Mouse (Mus musculus) right cerebral cortex, postnatal 25 days (tissue): Measurements from ENCODE around the gene Gm40193.
"Not testable (repeated sequence)": the region's sequence is repeated elsewhere in the genome, so short reads cannot be mapped to it uniquely, and the experiment has no call there.

Experiments
- DNase-seq: peaks from one replicate; pipeline ENCODE4 v3.0.0; 2022

Gene Gm40193

DNA sequence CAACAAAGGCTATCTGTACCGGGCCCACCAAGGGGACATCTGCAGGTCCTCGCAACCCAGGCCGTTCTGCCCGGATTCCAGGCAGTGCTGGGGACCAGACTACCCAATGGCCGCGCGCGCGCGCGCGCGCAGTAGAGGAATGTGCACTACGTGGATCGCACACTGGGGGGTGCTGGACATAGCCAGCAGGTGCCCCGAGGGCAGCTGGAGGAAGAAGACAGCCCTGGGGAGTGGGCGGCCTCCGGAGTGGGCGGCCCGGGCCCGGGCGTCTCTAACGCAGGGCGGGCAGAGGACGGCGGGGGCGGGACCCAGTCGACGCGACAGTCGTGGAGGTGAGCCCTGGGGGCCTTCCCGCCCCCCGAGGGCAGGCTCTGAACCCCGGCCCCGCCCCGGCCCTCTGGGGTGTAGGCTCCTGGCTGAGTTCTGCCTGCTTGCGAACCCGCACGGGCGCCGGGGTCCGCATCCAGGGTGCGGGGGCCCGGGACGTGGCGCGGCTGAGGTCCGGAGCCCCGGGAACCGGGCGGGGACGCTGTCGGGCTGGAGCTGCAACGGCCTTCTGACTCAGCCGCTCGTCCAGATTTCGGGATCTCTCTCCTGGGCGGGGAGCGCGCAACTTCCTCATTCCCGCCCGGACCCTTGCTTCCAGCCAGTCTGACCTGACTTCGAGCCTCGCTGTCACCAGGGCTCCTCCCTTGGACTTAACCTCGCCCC lies 7.3 kb upstream of the Gm40193 start, which contains the start of gene Pld2:
TSS of gene Pld2 (plus strand) at position 188 of the 711 bp plus-strand sequence.
- DNase-seq: peak; percentile 76

DNA sequence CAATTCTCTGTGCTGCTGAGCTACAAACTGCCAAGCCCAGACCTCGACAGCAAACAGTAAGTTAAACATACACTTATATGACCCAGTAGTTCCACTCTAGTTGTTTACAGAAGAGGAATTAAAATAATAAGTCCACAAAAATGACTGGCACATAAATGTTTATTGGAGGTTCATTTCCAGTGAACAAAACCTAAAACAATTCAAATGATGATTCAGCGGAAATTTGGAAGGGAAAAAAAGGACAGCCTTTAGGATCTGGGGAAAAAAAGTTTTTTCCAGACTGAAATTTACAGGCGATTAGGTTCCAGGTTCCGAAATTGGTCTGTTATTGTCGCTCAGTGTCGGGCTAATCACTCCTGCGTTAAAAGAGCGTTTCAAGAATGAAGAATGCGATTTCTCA lies 6.7 kb upstream of the Gm40193 start:
- DNase-seq: no peak

DNA sequence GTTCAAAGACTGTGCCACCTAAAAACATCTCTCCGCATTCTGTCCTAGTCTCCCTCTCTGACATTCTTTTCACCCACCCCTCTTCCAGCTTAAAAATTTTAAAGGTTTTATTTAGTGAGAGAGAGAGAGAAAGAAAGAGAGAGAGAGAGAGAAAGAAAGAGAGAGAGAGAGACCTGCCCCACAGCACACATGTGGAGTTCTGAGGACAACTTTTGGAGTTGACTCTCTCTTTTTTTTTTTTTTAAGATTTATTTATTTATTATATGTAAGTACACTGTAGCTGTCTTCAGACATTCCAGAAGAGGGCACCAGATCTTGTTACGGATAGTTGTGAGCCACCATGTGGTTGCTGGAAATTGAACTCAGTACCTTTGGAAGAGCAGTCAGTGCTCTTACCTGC lies 1.7 kb downstream of the Gm40193 start:
- DNase-seq: not testable (repeated sequence)

DNA sequence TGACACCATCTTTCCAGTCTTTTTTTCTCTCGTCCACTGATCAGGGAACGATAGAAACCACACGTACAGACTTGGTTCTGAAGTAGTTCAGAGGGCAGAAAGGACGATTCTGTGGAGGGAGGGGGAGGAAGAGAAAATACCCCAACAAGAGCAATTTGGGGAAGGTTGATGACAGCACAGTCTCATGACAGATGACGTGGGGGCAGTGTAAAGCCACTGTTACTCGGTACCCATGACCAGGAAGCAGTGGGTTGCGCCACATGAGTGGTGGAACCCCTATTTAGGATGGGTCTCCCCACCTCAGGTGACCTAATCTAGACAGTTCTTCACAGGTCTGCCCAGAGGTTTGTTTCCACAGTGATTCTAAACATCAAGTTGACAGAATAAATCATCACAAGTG lies 4.1 kb downstream of the Gm40193 start:
- no peak for DNase-seq

DNA sequence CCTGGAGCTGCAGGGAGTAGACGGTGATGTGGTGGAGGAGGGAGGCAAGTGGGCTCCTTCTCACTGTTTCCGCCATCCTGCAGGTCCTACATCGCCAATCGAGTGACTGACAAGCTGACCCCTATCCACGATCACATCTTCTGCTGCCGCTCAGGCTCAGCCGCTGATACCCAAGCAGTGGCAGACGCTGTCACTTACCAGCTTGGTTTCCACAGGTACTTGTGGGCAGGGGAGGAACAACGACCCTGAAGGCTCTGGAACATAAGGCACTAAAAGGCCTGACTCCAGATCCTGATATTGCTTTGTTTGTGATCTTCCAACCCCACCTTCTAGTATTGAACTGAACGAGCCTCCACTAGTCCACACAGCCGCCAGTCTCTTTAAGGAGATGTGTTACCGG lies 6.5 kb downstream of the Gm40193 start:
- DNase-seq: no peak

DNA sequence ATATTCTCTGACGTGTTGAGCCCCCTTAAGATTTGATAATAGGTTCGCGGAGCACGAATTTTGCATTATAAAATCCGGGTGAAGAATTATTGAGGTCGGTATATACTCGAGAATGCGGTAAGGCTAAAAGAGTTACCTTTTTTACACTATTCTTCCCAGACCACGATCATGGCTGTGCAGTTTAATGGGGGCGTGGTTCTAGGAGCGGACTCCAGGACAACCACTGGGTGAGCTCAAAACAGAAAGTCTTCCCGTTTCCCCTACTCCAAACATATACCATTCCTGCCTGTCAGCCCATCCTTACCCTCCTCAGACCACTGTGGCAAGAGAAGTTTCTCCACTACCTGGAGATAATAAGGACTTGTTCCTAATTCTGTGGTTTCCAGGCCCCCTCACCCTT lies 7.0 kb downstream of the Gm40193 start:
- DNase-seq: no peak

DNA sequence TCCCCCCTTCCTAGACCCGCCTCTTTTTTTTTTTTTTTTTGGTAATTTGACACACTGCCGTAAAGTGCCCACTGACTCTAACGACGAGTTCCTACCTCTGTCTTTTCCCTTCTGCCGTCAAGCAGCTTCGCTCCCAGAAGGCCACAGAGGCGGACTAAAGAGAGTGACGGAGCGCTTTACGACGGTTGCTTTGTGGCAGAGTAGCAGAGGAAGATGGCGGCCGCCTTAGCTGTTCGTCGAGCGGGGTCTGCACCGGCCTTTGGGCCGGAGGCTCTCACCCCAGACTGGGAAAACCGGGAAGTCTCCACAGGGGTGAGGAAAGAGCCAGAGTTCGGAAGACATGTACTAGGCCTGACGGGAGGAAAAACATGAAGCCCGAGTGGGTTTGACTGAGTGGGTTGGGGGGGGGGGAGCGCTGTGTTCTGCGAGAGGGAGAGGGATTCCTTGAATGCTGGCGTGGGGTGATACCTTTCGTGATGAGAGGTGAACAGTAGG lies 7.5 kb downstream of the Gm40193 start, which contains the start of gene Psmb6:
TSS of gene Psmb6 (plus strand) at position 184 of the 495 bp plus-strand sequence.
- DNase-seq: peak; percentile 93

DNA sequence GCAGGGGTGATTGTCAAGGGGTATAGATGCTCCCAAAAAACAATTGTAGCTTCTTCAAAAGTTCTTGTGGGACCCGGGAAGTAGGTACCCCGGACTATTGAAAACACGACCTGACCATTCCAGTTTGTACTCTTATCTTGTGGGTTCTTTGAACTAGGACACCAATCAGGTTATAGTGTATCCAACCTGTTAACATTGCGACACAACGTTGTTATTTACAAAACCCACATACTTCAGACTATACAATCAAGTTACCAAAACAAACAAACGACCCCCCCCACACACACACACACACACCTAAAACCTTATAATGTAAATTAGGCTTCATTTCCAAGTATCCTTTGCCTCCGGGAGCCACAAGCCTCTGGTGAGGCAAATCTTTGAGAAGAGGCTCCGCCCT lies 8.0 kb downstream of the Gm40193 start:
- DNase-seq: no peak

DNA sequence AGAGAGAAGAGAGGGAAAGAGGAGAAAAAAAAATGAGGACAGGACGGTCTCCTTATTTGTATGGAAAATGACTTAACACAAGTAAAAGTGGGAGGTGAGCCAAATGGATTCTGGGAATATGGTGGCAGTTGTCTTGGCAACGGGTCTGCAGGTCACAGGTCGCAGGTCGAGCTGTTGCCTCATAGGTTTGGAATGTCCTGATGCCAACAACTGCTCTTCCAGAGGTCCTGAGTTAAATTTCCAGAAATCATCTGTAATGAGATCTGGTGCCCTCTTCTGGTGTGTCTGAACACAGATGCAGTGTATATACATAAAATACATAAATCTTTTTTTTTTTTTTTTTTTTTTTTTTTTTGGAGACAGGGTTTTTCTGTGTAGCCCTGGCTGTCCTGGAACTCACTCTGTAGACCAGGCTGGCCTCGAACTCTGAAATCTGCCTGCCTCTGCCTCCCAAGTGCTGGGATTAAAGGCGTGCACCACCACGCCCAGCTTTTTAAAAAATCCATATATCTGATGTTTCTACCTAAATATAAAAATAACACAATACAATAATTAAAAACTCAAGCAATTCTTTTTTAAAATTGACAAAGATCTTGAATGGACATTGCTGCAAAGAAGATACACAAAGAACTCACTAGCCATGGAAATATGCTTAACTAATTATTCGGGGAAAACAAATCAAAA lies 9.3 kb downstream of the Gm40193 start:
- DNase-seq: not testable (repeated sequence)

DNA sequence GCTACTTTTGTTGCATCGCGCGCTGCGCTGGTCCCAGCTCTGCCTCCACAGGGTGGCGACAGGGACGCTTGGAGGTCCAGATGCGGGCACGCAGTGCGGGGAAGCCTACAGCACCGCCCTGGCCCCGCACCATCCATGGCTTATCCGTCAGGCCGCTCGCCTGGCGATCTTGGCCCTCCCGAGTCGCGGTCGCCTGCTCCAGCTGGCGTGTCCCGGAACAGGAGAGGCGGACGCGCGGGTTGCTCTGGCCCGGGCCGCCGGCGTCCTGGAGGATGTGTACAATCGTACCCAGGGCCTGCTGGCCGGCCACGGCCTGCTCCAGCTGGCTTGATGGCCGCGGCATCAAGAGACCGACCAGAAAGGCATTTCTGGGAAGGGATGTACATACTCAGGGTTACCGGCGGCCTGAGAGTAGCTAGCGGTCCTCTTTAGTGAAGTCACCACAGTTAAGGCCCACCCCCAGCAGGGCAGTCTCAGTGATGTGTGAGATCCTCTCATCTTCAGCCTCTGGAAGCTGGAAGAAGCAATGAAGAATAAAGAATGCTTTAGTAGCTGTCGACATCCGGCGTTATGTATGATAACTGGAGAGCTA lies 12.5 kb downstream of the Gm40193 start:
- DNase-seq: no peak

DNA sequence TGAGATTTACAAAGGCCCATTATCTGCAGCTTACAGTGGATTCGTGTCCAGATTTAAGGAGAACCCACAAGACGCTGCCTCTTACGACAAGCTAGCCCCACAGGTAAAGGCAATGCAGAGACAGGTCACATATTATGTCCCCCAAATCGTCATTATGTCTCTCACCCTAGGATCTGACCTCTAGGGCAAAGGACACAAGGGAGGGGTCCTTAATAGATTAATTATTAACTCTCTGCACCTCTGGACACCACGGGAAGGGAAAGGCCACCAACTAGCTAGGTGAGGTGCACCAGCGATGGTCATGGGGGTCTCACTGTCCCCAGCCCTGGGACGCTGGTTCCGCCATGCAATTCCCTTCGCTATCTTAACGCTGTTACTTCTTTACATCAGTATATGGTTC lies 13.8 kb downstream of the Gm40193 start, which contains the start of gene Gltpd2:
TSS of gene Gltpd2 (plus strand) at position 274 of the 400 bp plus-strand sequence.
- DNase-seq: no peak

DNA sequence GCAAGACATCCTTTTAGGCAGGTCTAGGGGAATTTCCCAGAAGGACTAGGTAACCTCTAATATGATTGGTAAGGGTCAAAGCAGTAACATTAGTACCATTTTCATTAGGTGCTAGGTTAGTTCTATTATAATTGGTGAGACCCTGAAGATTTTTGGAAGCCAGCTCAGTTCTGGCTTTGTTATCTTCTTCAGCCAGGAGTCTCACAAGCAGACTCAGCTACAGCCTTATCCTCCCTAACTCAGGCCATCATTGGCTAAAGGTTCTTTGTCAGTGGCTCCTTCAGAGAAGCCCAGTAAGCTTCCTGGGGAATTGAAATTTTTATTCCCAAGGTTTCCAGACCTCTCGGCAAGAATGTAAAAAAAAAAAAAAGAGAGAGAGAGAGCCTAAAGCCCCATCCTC lies 14.3 kb downstream of the Gm40193 start:
- DNase-seq: no peak

DNA sequence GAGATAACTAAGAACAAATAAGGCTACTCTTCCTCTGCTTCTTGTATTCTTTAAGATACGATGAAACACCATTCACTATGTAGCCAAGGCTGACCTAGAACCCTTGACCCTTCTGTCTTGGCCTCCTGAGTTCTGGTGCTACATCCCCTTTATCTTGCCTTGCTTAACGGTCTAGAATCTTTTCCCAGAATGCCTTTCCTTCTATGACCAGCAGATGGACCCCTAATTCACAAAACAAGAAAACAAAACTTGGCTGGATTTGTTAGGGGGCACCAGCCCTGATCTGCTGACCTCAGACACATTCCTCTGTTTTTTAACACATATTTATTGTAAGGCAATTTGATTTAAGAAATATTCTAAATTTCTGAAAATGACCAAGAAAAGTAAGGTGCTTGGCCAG lies 16.4 kb downstream of the Gm40193 start:
- DNase-seq: no peak

DNA sequence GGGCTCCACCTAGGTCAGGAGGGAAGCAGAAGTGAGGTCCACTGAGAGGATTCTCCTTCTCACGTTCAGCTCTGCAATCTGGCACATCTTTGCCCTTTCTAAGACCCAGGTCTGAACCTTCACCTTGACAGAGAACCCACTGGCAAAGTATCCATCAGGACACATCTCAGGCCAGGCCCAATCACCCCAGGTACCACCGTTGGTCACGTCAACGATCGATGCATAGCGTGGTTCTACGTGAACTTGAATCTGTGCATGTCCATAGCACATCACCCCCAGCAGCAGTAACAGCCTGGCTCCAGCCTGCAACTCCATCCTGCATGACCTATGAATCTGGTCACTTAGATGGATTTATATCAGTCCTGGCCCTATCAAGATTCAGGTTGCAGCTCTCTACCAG lies 18.5 kb downstream of the Gm40193 start, which contains the start of gene Vmo1:
TSS of gene Vmo1 (minus strand) at position 329 of the 400 bp plus-strand sequence.
- no peak for DNase-seq

DNA sequence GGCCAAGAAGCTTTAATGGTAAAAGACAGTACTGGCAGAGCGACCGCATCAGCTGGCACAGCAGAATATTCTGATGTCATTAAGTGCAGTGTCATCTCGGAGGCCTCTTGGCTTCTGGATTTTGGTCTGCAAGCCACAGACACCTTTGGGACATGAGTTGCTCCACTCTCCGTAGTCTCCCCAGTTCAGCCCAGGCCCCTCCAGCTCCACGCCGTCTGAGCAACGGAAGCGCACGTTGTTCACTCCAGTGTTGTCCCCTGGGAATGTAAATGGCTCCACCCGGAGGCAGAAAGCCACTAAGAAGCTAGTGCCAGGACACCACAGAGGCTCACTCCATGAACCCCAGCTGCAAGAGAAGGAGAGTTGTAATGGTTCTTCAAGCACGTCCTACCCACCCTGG lies 19.2 kb downstream of the Gm40193 start:
- no peak for DNase-seq

DNA sequence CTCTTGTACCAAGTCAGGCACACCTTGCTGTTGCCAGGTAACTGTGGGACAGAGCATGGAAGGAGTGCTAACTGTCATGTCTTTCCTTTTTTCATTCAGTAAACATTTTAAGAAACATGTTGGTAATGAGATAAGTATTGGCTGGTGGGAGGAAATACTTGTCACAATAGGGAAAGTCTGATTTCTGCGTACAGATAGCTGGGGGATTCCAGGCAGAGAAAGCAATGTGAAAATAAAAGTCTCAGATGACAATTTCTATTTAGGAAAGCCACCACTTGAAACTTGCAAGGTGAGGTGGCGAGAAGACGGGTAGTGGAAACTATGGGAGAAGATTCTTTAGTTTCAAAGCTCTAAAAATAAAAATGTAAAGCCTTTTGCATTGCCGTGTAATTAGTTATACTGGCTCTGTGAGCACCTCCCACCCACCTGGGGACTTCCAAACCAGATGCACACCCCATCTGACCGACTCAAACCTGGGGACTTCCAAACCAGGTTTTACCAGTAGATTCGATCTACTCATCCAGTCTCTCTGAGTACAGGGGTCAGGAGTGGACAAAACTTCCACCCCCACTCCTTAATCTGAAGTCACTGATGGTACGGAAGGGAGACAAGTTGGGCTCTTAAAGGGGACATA lies 19.9 kb downstream of the Gm40193 start:
- no peak for DNase-seq

DNA sequence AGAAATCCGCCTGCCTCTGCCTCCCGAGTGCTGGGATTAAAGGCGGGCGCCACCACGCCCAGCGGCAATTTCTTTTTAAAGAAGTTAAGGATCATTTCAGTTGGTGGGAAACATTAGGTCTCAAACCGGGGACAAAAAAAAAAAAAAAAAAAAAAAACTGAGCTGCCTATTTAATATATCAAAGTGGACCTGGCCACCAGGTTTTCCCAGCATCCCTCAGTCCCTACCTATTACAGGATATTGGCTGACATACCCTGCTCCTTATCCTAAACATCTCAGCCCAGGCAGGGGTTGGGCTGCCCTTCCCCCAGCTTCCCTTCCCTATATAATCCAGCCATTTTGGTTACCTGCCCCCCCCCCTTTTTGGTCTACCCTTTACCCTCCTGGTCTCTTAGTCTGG lies 20.9 kb downstream of the Gm40193 start:
- no peak for DNase-seq

DNA sequence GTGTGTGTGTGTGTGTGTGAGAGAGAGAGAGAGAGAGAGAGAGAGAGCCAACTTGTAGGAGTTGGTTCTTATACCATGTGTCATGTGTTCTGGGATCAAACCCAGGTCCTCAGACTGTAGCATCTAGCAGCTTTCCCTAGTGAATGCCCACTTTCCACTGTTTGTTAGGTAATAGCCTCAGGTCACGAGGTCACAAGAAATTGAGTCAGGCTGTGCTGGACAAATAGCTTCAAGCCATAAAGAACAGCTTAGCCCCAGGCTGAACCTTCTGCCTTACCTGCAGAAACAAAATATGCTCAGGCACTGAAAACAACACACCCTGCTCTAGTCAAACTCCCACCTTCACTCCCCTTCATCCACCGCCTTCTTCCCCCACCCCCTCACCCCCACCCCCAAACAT lies 21.5 kb downstream of the Gm40193 start:
- DNase-seq: no peak

DNA sequence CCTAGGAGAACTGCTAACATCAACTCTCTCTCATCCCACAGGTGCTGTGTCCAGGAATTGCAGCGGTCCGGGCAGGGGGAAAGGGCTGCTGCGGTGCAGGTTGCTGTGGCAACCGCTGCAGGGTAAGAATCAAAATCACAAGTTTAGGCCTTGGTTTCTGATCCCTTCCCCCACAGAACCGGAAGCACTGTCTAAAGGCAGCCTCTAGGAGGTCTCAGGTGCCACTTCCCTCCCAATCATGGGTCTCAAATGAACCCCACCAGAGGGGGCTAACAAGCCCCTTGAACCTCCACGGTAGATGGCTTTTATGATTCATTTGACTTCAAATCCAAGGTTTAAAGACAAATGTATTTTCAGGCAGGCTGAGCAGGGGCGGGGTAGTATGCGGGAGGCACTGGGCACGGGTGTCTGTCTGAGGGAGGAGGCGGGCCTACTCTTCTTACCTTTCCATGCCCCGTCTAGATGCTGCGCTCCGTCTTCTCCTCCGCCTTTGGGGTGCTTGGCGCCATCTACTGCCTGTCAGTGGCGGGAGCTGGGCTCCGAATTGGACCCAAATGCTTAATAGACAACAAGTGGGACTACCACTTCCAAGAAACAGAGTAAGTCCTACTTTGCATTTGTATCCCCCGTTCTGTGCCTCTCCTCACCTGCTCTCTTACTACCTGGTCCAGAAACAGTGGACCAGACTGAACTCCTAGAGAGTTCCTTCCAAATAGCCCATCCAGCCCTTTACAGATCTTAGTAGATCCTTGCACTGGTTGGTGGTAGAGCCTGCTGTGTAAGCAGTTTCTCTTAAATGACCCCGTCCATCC lies 22.8 kb downstream of the Gm40193 start:
- peak; percentile 22 for DNase-seq

DNA sequence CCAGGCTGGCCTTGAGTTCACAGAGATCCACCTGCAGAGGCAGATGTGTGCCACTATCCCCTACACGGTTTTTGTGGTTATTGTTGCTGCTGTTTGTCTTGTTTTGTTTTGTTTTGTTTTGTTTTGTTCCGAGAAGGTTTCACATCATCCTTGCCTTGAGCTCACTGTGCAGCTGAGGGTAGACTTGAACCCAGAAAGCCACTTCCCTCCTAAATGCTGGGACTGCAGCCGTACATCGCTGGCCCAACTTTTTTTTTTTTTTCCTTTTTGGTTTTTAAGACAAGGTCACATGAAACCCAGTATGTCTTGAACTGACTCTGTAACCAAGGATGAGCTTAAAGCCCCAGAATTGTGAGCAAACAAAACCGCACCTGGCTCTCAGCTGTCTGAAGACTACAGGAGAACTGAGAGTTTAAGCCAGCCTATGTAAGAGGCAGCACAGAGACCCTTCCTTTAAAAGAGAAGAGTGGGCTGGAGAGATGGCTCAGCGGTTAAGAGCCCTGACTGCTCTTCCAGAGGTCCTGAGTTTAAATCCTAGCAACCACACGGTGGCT lies 25.7 kb downstream of the Gm40193 start:
- no peak for DNase-seq

DNA sequence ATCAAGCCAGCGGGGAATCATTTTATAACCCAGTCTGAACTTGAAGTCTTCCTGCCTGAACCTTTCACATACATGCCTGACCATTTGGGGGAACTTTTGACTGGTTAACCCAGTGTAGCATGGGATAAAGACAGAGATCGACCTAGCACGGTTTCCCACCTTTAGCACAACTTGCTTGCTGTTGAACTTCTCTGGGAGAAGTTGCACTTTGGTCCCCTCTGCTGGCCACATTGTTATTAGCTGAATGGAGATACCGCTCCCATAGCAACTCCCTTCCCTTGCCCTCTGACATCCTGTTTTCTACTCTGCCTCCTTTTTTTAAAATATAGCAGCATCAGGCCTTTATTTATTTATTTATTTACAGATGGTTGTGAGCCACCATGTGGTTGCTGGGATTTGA lies 26.4 kb downstream of the Gm40193 start:
- DNase-seq: peak; percentile 31

DNA sequence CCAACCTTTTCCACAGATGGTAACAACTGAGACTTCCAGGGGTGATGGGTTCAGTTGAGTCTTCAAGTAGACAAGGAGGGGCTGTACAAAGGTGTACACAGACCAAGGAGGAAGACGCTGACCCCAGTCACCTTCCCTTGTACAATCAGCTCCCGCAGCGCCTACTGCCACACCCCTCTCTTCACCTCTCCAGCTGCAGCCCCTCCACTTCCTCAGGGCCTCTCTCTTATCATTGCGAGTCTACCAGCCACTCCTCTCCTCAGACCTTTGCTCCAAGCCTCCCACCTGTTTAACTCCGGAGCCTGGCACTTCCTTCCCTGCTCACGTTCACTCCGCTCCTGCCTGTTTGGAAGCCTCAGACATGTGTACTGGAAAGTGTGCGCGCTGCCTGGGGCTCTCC lies 27.8 kb downstream of the Gm40193 start, which contains the start of gene Tm4sf5:
TSS of gene Tm4sf5 (plus strand) at position 275 of the 400 bp plus-strand sequence.
- DNase-seq: no peak
